Comparison of ENCODE assay signal across 9 mouse cellular contexts in genomic region chr9:102505700-102506585, GRCm38 (mm10). TPM values are rescaled to one million over a fixed set of nuclear protein-coding genes. Genes with fewer than 3 reads are reported as not detected.
A peak's percentile ranks its signal among the peaks of the same experiment; 100 is the strongest.
DNase-seq lines count a peak whose midpoint lies in the region; ATAC-seq and TF ChIP-seq lines count a peak whose summit lies in the region.
"Had no signal": no experiment of that assay in that cellular context is flagged by ENCODE, and none has a peak within 500 bp of the region (broad histone marks: within the 10 kb centered on the region; RNA-seq: fewer than 3 reads in every experiment).

Gene Ky, plus strand, starts transcription at chr9:102505750.

- no peaks in the 10 kb centered on the region for H3K4me1 ChIP-seq in kidney, adult 2 months (ENCODE audit: control insufficient read depth, insufficient read depth, low read length)
- peaks cover 10% of the 10 kb centered on the region; the same call in 1 of the 2 replicates for H3K4me1 ChIP-seq in forebrain, embryonic 13.5 days
- no peaks in the 10 kb centered on the region for H3K4me1 ChIP-seq in liver, embryonic 11.5 days (replicated peaks; ENCODE audit: control insufficient read depth, insufficient read depth, low read length)
- H3K4me1 ChIP-seq in stomach, embryonic 14.5 days (ENCODE audit: control insufficient read depth, insufficient read depth, low read length): 0 out of 2 replicates have a peak, but pooled peaks cover 4% of the 10 kb centered on the region

- 2% methylated on average over 62 of the region's 63 CpGs for WGBS in kidney, adult 2 months
- WGBS in forebrain, embryonic 13.5 days: 2% methylated on average over 56 of the region's 63 CpGs
- 3% methylated on average over 63 of the region's 63 CpGs for WGBS in liver, embryonic 11.5 days
- WGBS in stomach, embryonic 14.5 days: under 1% methylated on average over 59 of the region's 63 CpGs

- peak within 1 kb of the TSS; percentile 58 for H3K9ac ChIP-seq in forebrain, embryonic 13.5 days
- no peak within 1 kb of the TSS for H3K9ac ChIP-seq in liver, embryonic 11.5 days (ENCODE audit: low read depth, low read length)
- H3K9ac ChIP-seq in stomach, embryonic 14.5 days (replicated peaks; ENCODE audit: low read depth, low read length): no peak within 1 kb of the TSS

- peak within 1 kb of the TSS; percentile 91 for H3K4me2 ChIP-seq in forebrain, embryonic 13.5 days
- peak within 1 kb of the TSS; percentile 70 for H3K4me2 ChIP-seq in liver, embryonic 11.5 days
- peak within 1 kb of the TSS; percentile 67 for H3K4me2 ChIP-seq in stomach, embryonic 14.5 days (replicated peaks; ENCODE audit: low read depth, low read length)

- no peak for TF ChIP-seq POLR2A in kidney, adult 2 months (IDR thresholded peaks at IDR 0.05; ENCODE audit: low read depth, low read length)

- no peaks in the 10 kb centered on the region for H3K9me3 ChIP-seq in forebrain, embryonic 13.5 days (replicated peaks)
- no peaks in the 10 kb centered on the region for H3K9me3 ChIP-seq in liver, embryonic 11.5 days (ENCODE audit: control insufficient read depth, low read length)
- no peaks in the 10 kb centered on the region for H3K9me3 ChIP-seq in stomach, embryonic 14.5 days (ENCODE audit: control insufficient read depth, low read depth, low read length)

- TF ChIP-seq CTCF in kidney, adult 2 months (conservative IDR thresholded peaks at IDR 0.05; ENCODE audit: insufficient read depth, insufficient read length, low read depth, low read length): no peak

- H3K36me3 ChIP-seq in kidney, adult 2 months (ENCODE audit: control insufficient read depth, insufficient read depth, low read length): no peaks in the 10 kb centered on the region
- H3K36me3 ChIP-seq in forebrain, embryonic 13.5 days (ENCODE audit: poor library complexity, severe bottlenecking): no peaks in the 10 kb centered on the region
- H3K36me3 ChIP-seq in liver, embryonic 11.5 days (ENCODE audit: control insufficient read depth, insufficient read depth, low read length): no peaks in the 10 kb centered on the region
- no peaks in the 10 kb centered on the region for H3K36me3 ChIP-seq in stomach, embryonic 14.5 days (ENCODE audit: control insufficient read depth, insufficient read depth, low read length)

- DNase-seq in kidney, adult 2 months: no peak
- no peak for DNase-seq in kidney, adult 8-10 months
- peak; percentile 60 for DNase-seq in brain, adult 2 months (ENCODE audit: low read depth, low spot score)
- DNase-seq in heart, postnatal 36 days: peak; percentile 38 to 63
- peak; percentile 41 for DNase-seq in liver, embryonic 11.5 days (ENCODE audit: low spot score)
- no peak for DNase-seq in MN1 (ENCODE audit: low spot score)

- no peaks in the 10 kb centered on the region for H3K27me3 ChIP-seq in kidney, adult 2 months (replicated peaks; ENCODE audit: control insufficient read depth, insufficient read depth, low read length)
- H3K27me3 ChIP-seq in forebrain, embryonic 13.5 days: peaks cover 46% of the 10 kb centered on the region
- H3K27me3 ChIP-seq in liver, embryonic 11.5 days (replicated peaks; ENCODE audit: control insufficient read depth, insufficient read depth, low read length): peaks cover 32% of the 10 kb centered on the region
- H3K27me3 ChIP-seq in stomach, embryonic 14.5 days (ENCODE audit: control insufficient read depth, insufficient read depth, low read length): peaks cover 13% of the 10 kb centered on the region

- ATAC-seq in forebrain, embryonic 13.5 days: peak; percentile 63
- ATAC-seq in liver, embryonic 11.5 days (replicated peaks; ENCODE audit: low FRiP score): no peak
- no peak for ATAC-seq in stomach, embryonic 14.5 days (ENCODE audit: insufficient number of reproducible peaks, insufficient read depth, low FRiP score, low read depth)

- intact Hi-C loops in heart, postnatal 36 days (cut with DNase I): loop anchor here (10.0 kb wide), 1 partner anchor 1311 kb away; no protein-coding TSS in a partner anchor

- H3K4me3 ChIP-seq in kidney, adult 2 months (ENCODE audit: insufficient read depth, low read depth, low read length): peak within 1 kb of the TSS; percentile 24; the same call in 1 of the 2 replicates
- H3K4me3 ChIP-seq in forebrain, embryonic 13.5 days: peak within 1 kb of the TSS; percentile 46
- H3K4me3 ChIP-seq in liver, embryonic 11.5 days (ENCODE audit: low read depth, low read length): peak within 1 kb of the TSS; percentile 39
- H3K4me3 ChIP-seq in stomach, embryonic 14.5 days (ENCODE audit: low read depth, low read length): peak within 1 kb of the TSS; percentile 34

- no peak within 1 kb of the TSS for H3K27ac ChIP-seq in kidney, adult 2 months (ENCODE audit: insufficient read depth, low read depth, low read length)
- H3K27ac ChIP-seq in forebrain, embryonic 13.5 days: no peak within 1 kb of the TSS
- no peak within 1 kb of the TSS for H3K27ac ChIP-seq in liver, embryonic 11.5 days (ENCODE audit: low read depth, low read length)
- no peak within 1 kb of the TSS for H3K27ac ChIP-seq in stomach, embryonic 14.5 days (ENCODE audit: low read length)

RNA-seq across cellular contexts. Expression of gene Ky, which starts in this region (rescaled TPM):
- polyA plus RNA-seq in kidney, adult 2 months (2012; rRNA removed): 0.31 and 0.45 TPM in 2 replicates
- polyA plus RNA-seq in forebrain, embryonic 13.5 days (2015; fragmentation: Nextera tagmentation; extraction: Ambion mirVana): 0.13 and 0.18 TPM in 2 replicates
- total RNA-seq in heart, postnatal 36 days (2021): 10 to 100 TPM in 1 of 2 experiments, 1 to 10 TPM in 1; 9.0 to 21.8 TPM
- not detected in 2 replicates for polyA plus RNA-seq in liver, embryonic 11.5 days (2014; fragmentation: Nextera tagmentation; extraction: Ambion mirVana)
- 0.06 and 0.66 TPM in 2 replicates for polyA plus RNA-seq in stomach, embryonic 14.5 days (2014; fragmentation: Nextera tagmentation; extraction: Ambion mirVana)
- polyA plus RNA-seq: C2C12 had no signal

Comparison
In these comparisons a context has a peak if more than half of its experiments do, and no peak if none do; other contexts are left out.
1. Peak in ATAC-seq, H3K4me3 ChIP-seq, H3K9ac ChIP-seq and H3K4me2 ChIP-seq in forebrain, embryonic 13.5 days; RNA of the gene not detected or under 1 TPM.
2. Peak in DNase-seq, H3K4me3 ChIP-seq and H3K4me2 ChIP-seq in liver, embryonic 11.5 days; RNA of the gene not detected or under 1 TPM.
3. DNase-seq: peak in brain, adult 2 months (single experiment) and heart, postnatal 36 days (2 of 2); none in kidney, adult 2 months (single experiment), kidney, adult 8-10 months (0 of 2) and MN1 (single experiment).
4. Peak in every context shown above with its lines, with median percentiles within 50 percentile points of each other: H3K4me3 ChIP-seq and H3K4me2 ChIP-seq.